Mouse (Mus musculus): ENCODE data around the gene Col25a1. TPM values are rescaled to one million over a fixed set of nuclear protein-coding genes. Genes with fewer than 3 reads are reported as not detected.
A peak's percentile ranks its signal among the peaks of the same experiment; 100 is the strongest.

Col25a1 gene
- polyA plus RNA-seq, 1 experiment from 2014 or later, result 7.9 TPM

- peaks cover 5% of the 10 kb centered on the region; the same call in 1 of the 2 replicates for H3K9me3 ChIP-seq (ENCODE audit: control insufficient read depth, low read depth, low read length)
- no peaks in the 10 kb centered on the region for H3K36me3 ChIP-seq (ENCODE audit: control insufficient read depth, insufficient read depth, low read length)
- H3K27ac ChIP-seq (ENCODE audit: low read length), result no peak overlapping the region
- no peak for ATAC-seq (ENCODE audit: insufficient number of reproducible peaks, insufficient read depth, low FRiP score, low read depth)
- H3K4me3 ChIP-seq (ENCODE audit: low read depth, low read length), result no peak overlapping the region
- WGBS, result 82% methylated on average over 5 of the region's 5 CpGs
- no peaks in the 10 kb centered on the region for H3K27me3 ChIP-seq (ENCODE audit: control insufficient read depth, insufficient read depth, low read length)
- no peaks in the 10 kb centered on the region for H3K4me1 ChIP-seq (ENCODE audit: control insufficient read depth, insufficient read depth, low read length)
- H3K9ac ChIP-seq (replicated peaks; ENCODE audit: low read depth, low read length), result no peak overlapping the region
- no peak overlapping the region for H3K4me2 ChIP-seq (replicated peaks; ENCODE audit: low read depth, low read length)
These were observed 334.1 kb downstream of the Col25a1 start for GRCm38 (mm10) chr3:130465371-130465770.

DNA sequence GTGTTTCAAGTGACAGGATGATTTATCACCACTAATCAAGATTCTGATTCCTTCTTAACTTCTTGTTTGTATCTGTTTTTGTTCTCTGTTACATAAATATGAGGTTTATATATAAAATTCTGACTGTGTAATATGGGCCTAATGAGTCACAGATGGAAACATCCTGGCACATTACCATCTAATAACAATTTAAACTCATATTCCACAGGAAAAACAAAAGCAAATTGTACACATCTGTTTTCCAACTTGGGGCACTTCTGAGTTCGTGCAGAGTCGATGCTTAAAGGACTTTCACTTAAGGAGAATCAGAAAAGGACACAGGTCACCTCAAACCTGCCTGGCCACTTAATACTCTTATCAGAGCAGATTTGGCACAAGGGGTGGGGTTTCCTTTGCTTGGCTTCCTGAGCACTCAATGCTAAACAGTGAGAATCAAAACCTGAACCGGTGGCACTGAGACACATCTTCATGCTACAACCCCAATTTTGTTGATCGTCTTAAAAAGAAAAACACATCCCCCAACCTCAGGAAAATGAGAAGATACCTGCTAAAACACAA is 342.0 kb downstream of the Col25a1 start:
- H3K27ac ChIP-seq (ENCODE audit: low read length), result no peak overlapping the region
- ATAC-seq (ENCODE audit: insufficient number of reproducible peaks, insufficient read depth, low FRiP score, low read depth), result 0 out of 2 replicates have a peak, but pooled peaks have one; percentile 53
- H3K4me2 ChIP-seq (replicated peaks; ENCODE audit: low read depth, low read length), result no peak overlapping the region
- 0 out of 2 replicates have a peak, but pooled peaks cover 4% of the 10 kb centered on the region for H3K4me1 ChIP-seq (ENCODE audit: control insufficient read depth, insufficient read depth, low read length)
- H3K9ac ChIP-seq (replicated peaks; ENCODE audit: low read depth, low read length), result no peak overlapping the region
- no peaks in the 10 kb centered on the region for H3K36me3 ChIP-seq (ENCODE audit: control insufficient read depth, insufficient read depth, low read length)
- no peaks in the 10 kb centered on the region for H3K9me3 ChIP-seq (ENCODE audit: control insufficient read depth, low read depth, low read length)
- no peaks in the 10 kb centered on the region for H3K27me3 ChIP-seq (ENCODE audit: control insufficient read depth, insufficient read depth, low read length)
- WGBS, result 36% methylated on average over 4 of the region's 4 CpGs
- H3K4me3 ChIP-seq (ENCODE audit: low read depth, low read length), result no peak overlapping the region

GRCm38 (mm10) chr3:130473970-130474369 is 342.7 kb downstream of the Col25a1 start:
- Histone ChIP-seq H3K4me3 (ENCODE audit: low read depth, low read length) (no peak overlapping the region), H3K36me3 (ENCODE audit: control insufficient read depth, insufficient read depth, low read length) (no peaks in the 10 kb centered on the region), H3K9me3 (ENCODE audit: control insufficient read depth, low read depth, low read length) (no peaks in the 10 kb centered on the region), H3K9ac (replicated peaks; ENCODE audit: low read depth, low read length) (no peak overlapping the region), H3K27ac (ENCODE audit: low read length) (no peak overlapping the region), H3K4me1 (ENCODE audit: control insufficient read depth, insufficient read depth, low read length) (0 out of 2 replicates have a peak, but pooled peaks cover 4% of the 10 kb centered on the region), H3K4me2 (replicated peaks; ENCODE audit: low read depth, low read length) (no peak overlapping the region), H3K27me3 (ENCODE audit: control insufficient read depth, insufficient read depth, low read length) (no peaks in the 10 kb centered on the region)
- 25% methylated on average over 7 of the region's 7 CpGs for WGBS
- ATAC-seq (ENCODE audit: insufficient number of reproducible peaks, insufficient read depth, low FRiP score, low read depth), result no peak

GRCm38 (mm10) chr3:130482513-130482912 is 351.2 kb downstream of the Col25a1 start:
- no peaks in the 10 kb centered on the region for H3K9me3 ChIP-seq (ENCODE audit: control insufficient read depth, low read depth, low read length)
- WGBS, result 91% methylated on average over 8 of the region's 8 CpGs
- 0 out of 2 replicates have a peak, but pooled peaks cover 3% of the 10 kb centered on the region for H3K27me3 ChIP-seq (ENCODE audit: control insufficient read depth, insufficient read depth, low read length)
- H3K36me3 ChIP-seq (ENCODE audit: control insufficient read depth, insufficient read depth, low read length), result no peaks in the 10 kb centered on the region
- H3K4me1 ChIP-seq (ENCODE audit: control insufficient read depth, insufficient read depth, low read length), result no peaks in the 10 kb centered on the region
- H3K9ac ChIP-seq (replicated peaks; ENCODE audit: low read depth, low read length), result no peak overlapping the region
- H3K4me2 ChIP-seq (replicated peaks; ENCODE audit: low read depth, low read length), result no peak overlapping the region
- no peak for ATAC-seq (ENCODE audit: insufficient number of reproducible peaks, insufficient read depth, low FRiP score, low read depth)
- no peak overlapping the region for H3K27ac ChIP-seq (ENCODE audit: low read length)
- H3K4me3 ChIP-seq (ENCODE audit: low read depth, low read length), result no peak overlapping the region

DNA sequence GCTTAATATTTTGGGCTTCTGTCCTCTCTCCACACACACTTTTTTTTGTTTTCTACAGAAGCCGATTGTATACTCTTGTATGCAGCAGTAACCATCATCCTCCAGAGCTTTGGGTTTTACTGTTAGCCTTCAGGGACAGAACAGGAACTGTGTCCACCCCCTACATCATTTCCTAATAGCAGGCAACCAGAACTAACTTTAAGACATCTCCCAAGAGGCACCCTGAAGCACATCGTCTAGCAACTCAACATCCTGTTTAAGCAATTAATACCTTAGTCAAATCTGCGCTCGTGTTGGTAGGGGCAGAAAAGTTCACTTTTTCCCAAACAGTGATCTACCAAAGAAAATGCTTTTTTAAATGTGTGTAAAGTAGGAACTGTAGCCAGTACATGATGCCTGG is 357.5 kb downstream of the Col25a1 start:
- no peaks in the 10 kb centered on the region for H3K9me3 ChIP-seq (ENCODE audit: control insufficient read depth, low read depth, low read length)
- no peak overlapping the region for H3K4me3 ChIP-seq (ENCODE audit: low read depth, low read length)
- 75% methylated on average over 4 of the region's 4 CpGs for WGBS
- ATAC-seq (ENCODE audit: insufficient number of reproducible peaks, insufficient read depth, low FRiP score, low read depth), result no peak
- no peaks in the 10 kb centered on the region for H3K36me3 ChIP-seq (ENCODE audit: control insufficient read depth, insufficient read depth, low read length)
- H3K27ac ChIP-seq (ENCODE audit: low read length), result no peak overlapping the region
- no peak overlapping the region for H3K4me2 ChIP-seq (replicated peaks; ENCODE audit: low read depth, low read length)
- H3K4me1 ChIP-seq (ENCODE audit: control insufficient read depth, insufficient read depth, low read length), result no peaks in the 10 kb centered on the region
- H3K9ac ChIP-seq (replicated peaks; ENCODE audit: low read depth, low read length), result no peak overlapping the region
- H3K27me3 ChIP-seq (ENCODE audit: control insufficient read depth, insufficient read depth, low read length), result no peaks in the 10 kb centered on the region

- H3K4me1 ChIP-seq (ENCODE audit: control insufficient read depth, insufficient read depth, low read length), result no peaks in the 10 kb centered on the region
- 83% methylated on average over 1 of the region's 1 CpGs for WGBS
- H3K9ac ChIP-seq (replicated peaks; ENCODE audit: low read depth, low read length), result no peak overlapping the region
- H3K27ac ChIP-seq (ENCODE audit: low read length), result no peak overlapping the region
- no peak for ATAC-seq (ENCODE audit: insufficient number of reproducible peaks, insufficient read depth, low FRiP score, low read depth)
- H3K4me3 ChIP-seq (ENCODE audit: low read depth, low read length), result no peak overlapping the region
- no peaks in the 10 kb centered on the region for H3K36me3 ChIP-seq (ENCODE audit: control insufficient read depth, insufficient read depth, low read length)
- H3K27me3 ChIP-seq (ENCODE audit: control insufficient read depth, insufficient read depth, low read length), result no peaks in the 10 kb centered on the region
- no peaks in the 10 kb centered on the region for H3K9me3 ChIP-seq (ENCODE audit: control insufficient read depth, low read depth, low read length)
- H3K4me2 ChIP-seq (replicated peaks; ENCODE audit: low read depth, low read length), result no peak overlapping the region
These were observed 362.9 kb downstream of the Col25a1 start for GRCm38 (mm10) chr3:130494192-130494591.

- Histone ChIP-seq H3K36me3 (ENCODE audit: control insufficient read depth, insufficient read depth, low read length) (no peaks in the 10 kb centered on the region), H3K27me3 (ENCODE audit: control insufficient read depth, insufficient read depth, low read length) (no peaks in the 10 kb centered on the region), H3K4me1 (ENCODE audit: control insufficient read depth, insufficient read depth, low read length) (no peaks in the 10 kb centered on the region), H3K9me3 (ENCODE audit: control insufficient read depth, low read depth, low read length) (no peaks in the 10 kb centered on the region), H3K4me3 (ENCODE audit: low read depth, low read length) (no peak overlapping the region), H3K9ac (replicated peaks; ENCODE audit: low read depth, low read length) (no peak overlapping the region), H3K27ac (ENCODE audit: low read length) (no peak overlapping the region), H3K4me2 (replicated peaks; ENCODE audit: low read depth, low read length) (no peak overlapping the region)
- 81% methylated on average over 20 of the region's 20 CpGs for WGBS
- ATAC-seq (ENCODE audit: insufficient number of reproducible peaks, insufficient read depth, low FRiP score, low read depth), result no peak
These were observed 363.5 kb downstream of the Col25a1 start for GRCm38 (mm10) chr3:130494665-130495396.

DNA sequence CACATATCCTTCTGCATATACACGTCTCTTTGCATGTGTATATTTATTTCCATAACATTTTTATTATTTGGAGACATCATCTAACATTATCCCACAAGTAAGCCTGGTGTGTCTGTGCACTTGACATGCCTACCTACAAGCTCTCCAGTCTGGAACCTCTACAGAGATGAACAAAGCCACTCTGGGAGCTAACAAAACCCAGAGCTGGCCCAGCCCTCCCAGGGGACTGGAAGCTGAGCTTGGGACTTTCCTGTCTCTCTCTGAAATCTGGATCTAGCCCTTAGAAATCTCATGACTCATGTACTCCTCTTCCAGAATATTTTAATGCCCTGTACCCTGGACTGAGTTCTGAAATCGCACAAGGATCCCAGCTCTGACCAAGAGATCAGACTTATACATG is 365.7 kb downstream of the Col25a1 start:
- H3K36me3 ChIP-seq (ENCODE audit: control insufficient read depth, insufficient read depth, low read length), result no peaks in the 10 kb centered on the region
- no peak overlapping the region for H3K9ac ChIP-seq (replicated peaks; ENCODE audit: low read depth, low read length)
- H3K4me2 ChIP-seq (replicated peaks; ENCODE audit: low read depth, low read length), result no peak overlapping the region
- H3K9me3 ChIP-seq (ENCODE audit: control insufficient read depth, low read depth, low read length), result no peaks in the 10 kb centered on the region
- no peaks in the 10 kb centered on the region for H3K27me3 ChIP-seq (ENCODE audit: control insufficient read depth, insufficient read depth, low read length)
- H3K4me3 ChIP-seq (ENCODE audit: low read depth, low read length), result no peak overlapping the region
- 87% methylated on average over 2 of the region's 2 CpGs for WGBS
- no peak overlapping the region for H3K27ac ChIP-seq (ENCODE audit: low read length)
- ATAC-seq (ENCODE audit: insufficient number of reproducible peaks, insufficient read depth, low FRiP score, low read depth), result no peak
- no peaks in the 10 kb centered on the region for H3K4me1 ChIP-seq (ENCODE audit: control insufficient read depth, insufficient read depth, low read length)

Measured in stomach, embryonic 14.5 days (tissue).